Mouse (Mus musculus) forebrain, embryonic 12.5 days (tissue): Measurements from ENCODE around the gene Prss34. TPM values are rescaled to one million over a fixed set of nuclear protein-coding genes. Genes with fewer than 3 reads are reported as not detected.

Experiments
- ATAC-seq: fragments of 200-750 bp; cut with Nextera tagmentation; 2 replicates; pipeline ENCODE4 v1.8.0; 2017; ENCODE audit warnings: moderate TSS enrichment; ENCODE audit not compliant: low FRiP score
- H3K27ac ChIP-seq: fragments of 300-500 bp; sonication (generic); 2 replicates; pipeline ENCODE4 v1.5.1; 2016; ENCODE audit warnings: mild to moderate bottlenecking
- H3K27me3 ChIP-seq: fragments of 300-500 bp; sonication (generic); 2 replicates; pipeline ENCODE4 v1.6.1; 2016; ENCODE audit warnings: mild to moderate bottlenecking
- H3K36me3 ChIP-seq: fragments of 300-500 bp; sonication (generic); replicated peaks from 2 replicates; pipeline ENCODE4 v1.6.1; 2016; ENCODE audit warnings: mild to moderate bottlenecking
- H3K4me1 ChIP-seq: fragments of 300-500 bp; sonication (generic); 2 replicates; pipeline ENCODE4 v1.6.1; 2016
- H3K4me2 ChIP-seq: fragments of 300-500 bp; sonication (generic); 2 replicates; pipeline ENCODE4 v1.6.1; 2016; ENCODE audit warnings: mild to moderate bottlenecking, moderate library complexity
- H3K4me3 ChIP-seq: fragments of 300-500 bp; sonication (generic); replicated peaks from 2 replicates; pipeline ENCODE4 v1.5.1; 2016; ENCODE audit warnings: mild to moderate bottlenecking
- H3K9ac ChIP-seq: fragments of 300-500 bp; sonication (generic); 2 replicates; pipeline ENCODE4 v1.6.1; 2016; ENCODE audit warnings: mild to moderate bottlenecking
- H3K9me3 ChIP-seq: fragments of 300-500 bp; sonication (generic); 2 replicates; pipeline ENCODE4 v1.6.1; 2016
- WGBS: fragments of 180-500 bp; shearing (Covaris S2); methylation state at CpG from one replicate; pipeline ENCODE4 v1.1.7; 2016; 5-methylcytosine and 5-hydroxymethylcytosine counted together
- polyA plus RNA-seq: library from polyadenylated mRNA; unstranded; fragments of >200 nt; fragmentation: Nextera tagmentation; extraction: Ambion mirVana; gene quantifications from 2 replicates; pipeline ENCODE4 v1.2.1, GENCODE M21; 2016

Prss34 gene
- polyA plus RNA-seq, 1 experiment from 2014 or later: not detected

DNA sequence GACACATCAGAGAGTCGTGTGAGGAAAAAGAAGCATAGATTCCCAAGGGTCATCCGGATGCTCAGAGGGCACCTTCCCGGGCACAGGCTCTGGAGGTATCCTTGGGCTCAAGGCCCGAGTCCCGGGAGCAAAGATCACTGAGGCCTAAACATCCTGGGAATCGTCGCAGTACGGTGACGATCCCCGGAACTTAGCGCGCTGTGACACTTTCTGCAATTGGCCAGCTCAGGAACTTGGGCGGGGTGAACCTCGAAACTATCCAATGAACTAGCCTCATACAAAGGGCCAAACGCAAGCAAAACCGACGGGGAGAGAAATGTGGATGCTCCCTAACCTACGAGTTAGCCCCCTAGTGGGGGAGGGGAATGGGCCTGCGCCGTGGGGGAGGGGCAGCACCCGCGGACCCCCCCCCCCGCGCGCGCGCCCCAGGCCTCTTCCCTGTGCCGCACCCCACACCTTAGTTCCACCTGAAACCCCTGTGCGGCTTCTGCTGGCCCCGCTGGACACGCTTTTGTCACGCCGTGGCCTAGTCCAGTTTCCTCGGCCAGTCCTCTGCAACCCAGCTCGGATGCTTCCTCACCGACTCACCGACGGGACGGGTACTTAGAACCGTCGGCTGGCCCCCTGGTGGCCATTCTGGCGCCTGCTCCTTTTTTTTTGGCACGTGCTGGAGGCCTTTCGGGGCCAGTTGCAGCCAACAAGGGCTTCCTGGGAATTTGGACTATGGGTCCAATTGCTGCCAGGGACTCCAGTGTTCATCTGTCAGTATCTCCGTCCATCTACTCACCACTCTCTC lies 24.3 kb upstream of the Prss34 start:
- Histone ChIP-seq H3K27ac (peak overlapping the region; percentile 97), H3K9me3 (no peaks in the 10 kb centered on the region), H3K4me3 (peak overlapping the region; percentile 97), H3K36me3 (peaks cover 15% of the 10 kb centered on the region), H3K4me2 (peak overlapping the region; percentile 99), H3K27me3 (no peaks in the 10 kb centered on the region; the same call in 1 of the 2 replicates), H3K4me1 (peaks cover 39% of the 10 kb centered on the region), H3K9ac (peak overlapping the region; percentile 99)
- WGBS: under 1% methylated on average over 43 of the region's 45 CpGs
- ATAC-seq: peak; percentile 92

GRCm38 (mm10) chr17:25274571-25275346 lies 23.4 kb upstream of the Prss34 start, which contains the start of gene Ube2i:
Gene Ube2i, minus strand, starts transcription at chr17:25274622.
- no peak for ATAC-seq
- peak within 1 kb of the TSS; percentile 99 for H3K4me2 ChIP-seq
- H3K4me1 ChIP-seq: peaks cover 33% of the 10 kb centered on the region
- H3K4me3 ChIP-seq: peak within 1 kb of the TSS; percentile 97
- WGBS: 84% methylated on average over 9 of the region's 9 CpGs
- no peaks in the 10 kb centered on the region for H3K9me3 ChIP-seq
- H3K27ac ChIP-seq: peak within 1 kb of the TSS; percentile 97
- peak within 1 kb of the TSS; percentile 99 for H3K9ac ChIP-seq
- H3K36me3 ChIP-seq: peaks cover 6% of the 10 kb centered on the region
- no peaks in the 10 kb centered on the region; the same call in 1 of the 2 replicates for H3K27me3 ChIP-seq

- 95% methylated on average over 3 of the region's 3 CpGs for WGBS
Observed at GRCm38 (mm10) chr17:25275833-25276232, 22.4 kb upstream of the Prss34 start.

GRCm38 (mm10) chr17:25282133-25282532 lies 16.1 kb upstream of the Prss34 start:
- Histone ChIP-seq H3K9ac (no peak overlapping the region), H3K36me3 (no peaks in the 10 kb centered on the region), H3K4me3 (no peak overlapping the region), H3K4me2 (no peak overlapping the region), H3K27ac (no peak overlapping the region), H3K9me3 (no peaks in the 10 kb centered on the region), H3K4me1 (no peaks in the 10 kb centered on the region), H3K27me3 (no peaks in the 10 kb centered on the region; the same call in 1 of the 2 replicates)
- ATAC-seq: no peak
- 48% methylated on average over 11 of the region's 11 CpGs for WGBS

More at GRCm38 (mm10) chr17:25275833-25276232, 22.4 kb upstream of the Prss34 start:
- ATAC-seq: no peak
- Histone ChIP-seq H3K4me3 (no peak overlapping the region), H3K27ac (no peak overlapping the region), H3K27me3 (no peaks in the 10 kb centered on the region; the same call in 1 of the 2 replicates), H3K9ac (no peak overlapping the region), H3K4me2 (no peak overlapping the region), H3K9me3 (no peaks in the 10 kb centered on the region), H3K36me3 (0 out of 2 replicates have a peak, but pooled peaks cover 4% of the 10 kb centered on the region), H3K4me1 (peaks cover 23% of the 10 kb centered on the region)

DNA sequence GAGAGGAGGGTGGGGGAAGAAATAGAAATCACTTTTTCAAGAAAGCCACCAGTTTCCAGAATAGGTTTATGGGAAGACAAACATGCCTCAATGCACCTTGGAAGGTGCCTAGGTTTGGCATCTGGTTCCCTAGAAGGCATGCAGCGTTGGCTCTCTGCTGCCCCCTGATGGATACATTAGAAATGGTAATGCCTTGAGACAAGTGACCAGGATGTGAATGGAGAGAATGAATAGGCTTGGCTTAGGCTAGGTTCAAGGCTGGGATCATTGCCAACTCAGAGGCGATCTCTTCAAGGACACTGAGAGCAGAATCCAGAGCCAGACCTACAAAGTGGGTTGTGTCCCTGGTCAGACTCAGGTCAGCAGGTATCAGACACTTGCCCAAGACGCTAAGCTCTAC lies 13.2 kb upstream of the Prss34 start:
- Histone ChIP-seq H3K9me3 (no peaks in the 10 kb centered on the region), H3K27ac (no peak overlapping the region), H3K4me1 (no peaks in the 10 kb centered on the region), H3K27me3 (no peaks in the 10 kb centered on the region), H3K36me3 (no peaks in the 10 kb centered on the region), H3K4me3 (no peak overlapping the region), H3K9ac (no peak overlapping the region), H3K4me2 (no peak overlapping the region)
- 12% methylated on average over 3 of the region's 3 CpGs for WGBS
- no peak for ATAC-seq

DNA sequence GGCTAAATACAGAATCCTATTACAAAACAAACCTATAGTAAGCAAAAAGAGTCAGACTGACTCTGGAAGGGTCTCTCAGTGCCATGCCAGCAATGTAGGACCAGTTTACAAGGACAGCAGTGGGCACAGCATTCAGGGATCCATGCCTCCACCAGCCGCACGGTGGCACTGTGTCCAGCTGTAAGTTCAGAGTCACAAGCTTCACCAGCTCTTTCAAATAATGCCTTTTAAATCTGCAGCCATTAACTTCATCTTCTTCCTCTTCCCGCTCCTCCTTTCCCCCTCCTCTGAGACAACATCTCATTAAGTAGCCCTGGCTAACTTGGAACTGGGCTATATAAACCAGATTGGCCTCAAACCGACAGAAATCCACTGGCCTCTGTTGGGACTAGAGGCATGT lies 9.4 kb upstream of the Prss34 start:
- no peak for ATAC-seq
- H3K4me1 ChIP-seq: no peaks in the 10 kb centered on the region
- no peak overlapping the region for H3K4me3 ChIP-seq
- no peak overlapping the region for H3K9ac ChIP-seq
- no peaks in the 10 kb centered on the region for H3K36me3 ChIP-seq
- no peak overlapping the region for H3K4me2 ChIP-seq
- H3K27me3 ChIP-seq: no peaks in the 10 kb centered on the region
- WGBS: 35% methylated on average over 4 of the region's 4 CpGs
- no peaks in the 10 kb centered on the region for H3K9me3 ChIP-seq
- no peak overlapping the region for H3K27ac ChIP-seq

DNA sequence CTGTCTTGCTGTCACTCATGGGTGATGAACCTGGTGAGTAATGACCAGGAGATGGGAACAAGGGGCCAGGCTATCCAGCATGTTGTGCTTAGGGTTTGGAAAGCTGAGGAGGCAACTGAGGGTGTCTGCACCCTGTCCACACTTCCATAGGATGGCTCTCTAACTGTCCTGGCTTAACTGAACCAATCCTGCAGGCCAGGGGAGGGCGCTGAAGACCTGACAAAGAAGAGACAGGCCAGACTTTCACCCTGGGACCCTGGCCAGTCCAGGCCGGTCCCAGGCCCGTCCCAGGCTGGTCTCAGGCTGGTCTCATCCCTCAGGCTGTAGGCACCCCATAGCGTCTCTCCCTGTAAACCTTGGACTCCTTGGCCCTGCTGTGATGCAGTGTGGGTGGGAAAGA lies 7.8 kb upstream of the Prss34 start:
- no peaks in the 10 kb centered on the region for H3K36me3 ChIP-seq
- H3K27me3 ChIP-seq: no peaks in the 10 kb centered on the region
- H3K9me3 ChIP-seq: no peaks in the 10 kb centered on the region
- no peak overlapping the region for H3K4me2 ChIP-seq
- no peak overlapping the region for H3K27ac ChIP-seq
- 30% methylated on average over 4 of the region's 4 CpGs for WGBS
- H3K9ac ChIP-seq: no peak overlapping the region
- no peak for ATAC-seq
- H3K4me3 ChIP-seq: no peak overlapping the region
- H3K4me1 ChIP-seq: no peaks in the 10 kb centered on the region

GRCm38 (mm10) chr17:25293495-25293894 lies 4.7 kb upstream of the Prss34 start:
- Histone ChIP-seq H3K4me3 (no peak overlapping the region), H3K27ac (no peak overlapping the region), H3K36me3 (no peaks in the 10 kb centered on the region), H3K9me3 (no peaks in the 10 kb centered on the region), H3K9ac (no peak overlapping the region), H3K4me2 (no peak overlapping the region), H3K4me1 (no peaks in the 10 kb centered on the region), H3K27me3 (peaks cover 4% of the 10 kb centered on the region; the same call in 1 of the 2 replicates)
- WGBS: 85% methylated on average over 5 of the region's 5 CpGs
- ATAC-seq: no peak

DNA sequence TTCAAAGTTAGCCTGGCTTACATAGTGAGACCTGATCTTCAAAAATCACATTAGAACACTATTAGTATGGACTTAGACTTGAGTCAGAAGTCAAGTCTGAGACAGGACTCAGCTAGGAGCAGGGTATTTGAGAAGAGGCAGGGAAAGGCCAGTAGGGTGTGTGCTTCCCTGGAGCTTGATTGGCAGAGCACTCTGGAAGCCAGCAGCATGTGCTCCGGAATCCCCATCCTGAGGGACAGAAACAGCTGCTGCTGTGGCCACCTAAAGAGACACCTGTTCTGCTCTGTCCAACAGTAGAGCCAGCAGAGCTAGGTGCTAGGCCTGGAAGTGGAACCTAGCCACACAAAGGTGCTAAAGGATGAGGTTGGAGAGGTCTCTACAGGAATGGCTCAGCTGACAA lies 4.1 kb upstream of the Prss34 start:
- H3K9ac ChIP-seq: no peak overlapping the region
- H3K36me3 ChIP-seq: no peaks in the 10 kb centered on the region
- H3K27me3 ChIP-seq: peaks cover 6% of the 10 kb centered on the region; the same call in 1 of the 2 replicates
- no peaks in the 10 kb centered on the region for H3K9me3 ChIP-seq
- H3K27ac ChIP-seq: no peak overlapping the region
- no peak for ATAC-seq
- WGBS: 50% methylated on average over 1 of the region's 1 CpGs
- no peak overlapping the region for H3K4me2 ChIP-seq
- H3K4me3 ChIP-seq: no peak overlapping the region
- H3K4me1 ChIP-seq: no peaks in the 10 kb centered on the region

GRCm38 (mm10) chr17:25308346-25308745 lies 10.2 kb downstream of the Prss34 start, which contains the start of gene Prss28:
Gene Prss28, plus strand, starts transcription at chr17:25308646.
- no peak for ATAC-seq

GRCm38 (mm10) chr17:25318354-25318753 lies 20.2 kb downstream of the Prss34 start, which contains the start of gene Prss29:
Gene Prss29, plus strand, starts transcription at chr17:25318654.
- Histone ChIP-seq H3K9me3 (no peaks in the 10 kb centered on the region), H3K27me3 (peaks cover 12% of the 10 kb centered on the region; the same call in 1 of the 2 replicates), H3K4me2 (no peak within 1 kb of the TSS), H3K36me3 (no peaks in the 10 kb centered on the region), H3K4me3 (no peak within 1 kb of the TSS), H3K4me1 (no peaks in the 10 kb centered on the region), H3K9ac (no peak within 1 kb of the TSS), H3K27ac (no peak within 1 kb of the TSS)
- 80% methylated on average over 5 of the region's 5 CpGs for WGBS
- no peak for ATAC-seq

More at GRCm38 (mm10) chr17:25308346-25308745, 10.2 kb downstream of the Prss34 start, which contains the start of gene Prss28:
- Histone ChIP-seq H3K36me3 (no peaks in the 10 kb centered on the region), H3K27ac (no peak within 1 kb of the TSS), H3K4me1 (no peaks in the 10 kb centered on the region), H3K4me3 (no peak within 1 kb of the TSS), H3K9ac (no peak within 1 kb of the TSS), H3K4me2 (no peak within 1 kb of the TSS), H3K27me3 (no peaks in the 10 kb centered on the region), H3K9me3 (no peaks in the 10 kb centered on the region)
- 87% methylated on average over 4 of the region's 4 CpGs for WGBS

DNA sequence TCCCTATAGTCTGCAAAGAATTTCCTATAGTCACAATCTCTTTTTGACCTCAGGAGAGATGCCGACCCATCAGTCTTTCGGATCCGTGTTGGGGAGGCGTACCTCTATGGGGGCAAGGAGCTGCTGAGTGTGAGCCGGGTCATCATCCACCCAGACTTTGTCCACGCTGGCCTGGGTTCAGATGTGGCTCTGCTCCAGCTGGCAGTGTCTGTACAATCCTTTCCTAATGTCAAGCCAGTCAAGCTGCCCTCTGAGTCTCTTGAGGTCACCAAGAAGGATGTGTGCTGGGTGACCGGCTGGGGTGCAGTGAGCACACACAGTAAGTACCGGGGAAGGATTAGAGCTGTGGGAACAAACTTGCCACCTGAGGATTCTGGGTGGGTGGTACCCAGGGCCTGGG lies 22.6 kb downstream of the Prss34 start:
- H3K27me3 ChIP-seq: peaks cover 19% of the 10 kb centered on the region; the same call in 1 of the 2 replicates
- H3K9ac ChIP-seq: no peak overlapping the region
- no peaks in the 10 kb centered on the region for H3K36me3 ChIP-seq
- H3K4me3 ChIP-seq: no peak overlapping the region
- no peak overlapping the region for H3K4me2 ChIP-seq
- no peaks in the 10 kb centered on the region for H3K4me1 ChIP-seq
- H3K27ac ChIP-seq: no peak overlapping the region
- H3K9me3 ChIP-seq: no peaks in the 10 kb centered on the region
- 93% methylated on average over 8 of the region's 8 CpGs for WGBS
- ATAC-seq: no peak
